In the genomic region with DNA sequence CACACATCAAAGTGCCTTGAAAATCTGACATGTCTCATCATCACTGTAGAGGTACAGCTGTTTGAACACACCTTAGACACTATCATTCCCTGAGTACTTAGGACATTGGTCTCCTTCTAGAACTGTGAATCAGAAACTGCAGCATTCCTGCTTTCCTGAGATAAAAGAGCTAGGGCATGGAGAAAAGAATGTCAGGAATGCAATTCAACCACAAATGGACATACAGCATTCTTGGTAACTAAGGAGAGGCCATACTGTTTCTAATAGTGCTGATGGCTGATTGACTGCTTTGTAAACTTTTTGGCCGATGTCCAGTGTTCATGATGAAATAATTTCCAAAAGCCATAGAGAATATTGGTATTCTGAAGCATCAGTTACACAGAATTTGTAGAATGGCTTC, we compare ENCODE assay signal across 20 mouse cellular contexts. TPM values are rescaled to one million over a fixed set of nuclear protein-coding genes. Genes with fewer than 3 reads are reported as not detected.
DNase-seq lines count a peak whose midpoint lies in the region; ATAC-seq and TF ChIP-seq lines count a peak whose summit lies in the region.
"Had no signal": no experiment of that assay in that cellular context is flagged by ENCODE, and none has a peak within 500 bp of the region (broad histone marks: within the 10 kb centered on the region; RNA-seq: fewer than 3 reads in every experiment).

No protein-coding gene starts in this region.

- no peak overlapping the region for H3K4me2 ChIP-seq in kidney, postnatal 0 days (ENCODE audit: low read length)
- H3K4me2 ChIP-seq in hindbrain, postnatal 0 days (ENCODE audit: low read depth, low read length) = no peak overlapping the region
- H3K4me2 ChIP-seq: forebrain, embryonic 13.5 days; hindbrain, embryonic 14.5 days; liver, embryonic 11.5 days; neural tube, embryonic 12.5 days had no signal

- no peak for TF ChIP-seq CTCF in kidney, postnatal 0 days (IDR thresholded peaks at IDR 0.05; ENCODE audit: low read depth)
- TF ChIP-seq CTCF in hindbrain, postnatal 0 days (IDR thresholded peaks at IDR 0.05; ENCODE audit: low read depth) = no peak

- peak; percentile 40 for DNase-seq in kidney, postnatal 0 days (ENCODE audit: low spot score)
- no peak for DNase-seq in kidney, postnatal 14 days
- peak; percentile 19 for DNase-seq in ES-CJ7 (ENCODE audit: low read depth, low spot score)
- DNase-seq in NIH3T3 (ENCODE audit: low read depth) = peak; percentile 68
- peak; percentile 12 for DNase-seq in forelimb bud, embryonic 11.5 days (ENCODE audit: low read depth, low spot score)
- DNase-seq in hindbrain, postnatal 0 days (ENCODE audit: low spot score) = no peak
- no peak for DNase-seq in ovary, postnatal 10 days (ENCODE audit: low spot score)
- DNase-seq: cerebellum, adult 11 months; cerebellum, postnatal 25 days; gastrocnemius, adult 2 months; heart, adult 18-20 months; lung, postnatal 14 days; thymus, postnatal 14 days had no signal

- no peaks in the 10 kb centered on the region for H3K36me3 ChIP-seq in kidney, postnatal 0 days (ENCODE audit: insufficient read depth, low read length)
- no peaks in the 10 kb centered on the region for H3K36me3 ChIP-seq in hindbrain, postnatal 0 days (ENCODE audit: insufficient read depth, low read length)
- H3K36me3 ChIP-seq: midbrain, embryonic 10.5 days; neural tube, embryonic 12.5 days had no signal

- WGBS in kidney, postnatal 0 days = 64% methylated on average over 1 of the region's 1 CpGs
- WGBS in hindbrain, postnatal 0 days = 68% methylated on average over 1 of the region's 1 CpGs

- H3K27ac ChIP-seq in kidney, postnatal 0 days = no peak overlapping the region
- H3K27ac ChIP-seq in hindbrain, postnatal 0 days = no peak overlapping the region
- H3K27ac ChIP-seq: forebrain, embryonic 13.5 days; gastrocnemius, adult 2 months; hindbrain, embryonic 14.5 days; layer of hippocampus, adult 2 months; midbrain, embryonic 10.5 days; neural tube, embryonic 12.5 days had no signal

- H3K4me1 ChIP-seq in kidney, postnatal 0 days (replicated peaks; ENCODE audit: insufficient read depth, low read length) = no peaks in the 10 kb centered on the region
- no peaks in the 10 kb centered on the region for H3K4me1 ChIP-seq in hindbrain, postnatal 0 days (ENCODE audit: insufficient read depth, low read length)
- H3K4me1 ChIP-seq: forebrain, embryonic 13.5 days; midbrain, embryonic 10.5 days; neural tube, embryonic 12.5 days had no signal

- no peak overlapping the region for H3K4me3 ChIP-seq in kidney, postnatal 0 days (replicated peaks; ENCODE audit: low read depth, low read length)
- no peak overlapping the region for H3K4me3 ChIP-seq in hindbrain, postnatal 0 days (ENCODE audit: low read length)
- H3K4me3 ChIP-seq: forebrain, embryonic 13.5 days; gastrocnemius, adult 2 months; layer of hippocampus, adult 2 months; midbrain, embryonic 10.5 days; neural tube, embryonic 12.5 days had no signal

- no peaks in the 10 kb centered on the region for H3K27me3 ChIP-seq in kidney, postnatal 0 days (ENCODE audit: insufficient read depth, low read length)
- H3K27me3 ChIP-seq in hindbrain, postnatal 0 days (ENCODE audit: insufficient read depth, low read length) = no peaks in the 10 kb centered on the region
- H3K27me3 ChIP-seq: forebrain, embryonic 13.5 days; neural tube, embryonic 12.5 days had no signal

- no peaks in the 10 kb centered on the region for H3K9me3 ChIP-seq in kidney, postnatal 0 days (replicated peaks; ENCODE audit: low read length)
- no peaks in the 10 kb centered on the region for H3K9me3 ChIP-seq in hindbrain, postnatal 0 days (ENCODE audit: low read length)
- H3K9me3 ChIP-seq: forebrain, embryonic 13.5 days; neural tube, embryonic 12.5 days had no signal

- H3K9ac ChIP-seq in kidney, postnatal 0 days (ENCODE audit: low read depth, low read length) = no peak overlapping the region
- H3K9ac ChIP-seq in hindbrain, postnatal 0 days (replicated peaks; ENCODE audit: low read length) = no peak overlapping the region
- H3K9ac ChIP-seq: forebrain, embryonic 13.5 days; hindbrain, embryonic 14.5 days; neural tube, embryonic 12.5 days had no signal

- no peak for ATAC-seq in kidney, postnatal 0 days (replicated peaks; ENCODE audit: low FRiP score, low read depth)
- ATAC-seq in hindbrain, postnatal 0 days = no peak
- ATAC-seq: forebrain, embryonic 13.5 days; intestine, postnatal 0 days had no signal

RNA-seq across cellular contexts. Expression of a gene that starts 58.3 kb away (rescaled TPM):
- polyA plus RNA-seq in kidney, postnatal 0 days (2015; fragmentation: Nextera tagmentation; extraction: Ambion mirVana) = 0.82 and 1.1 TPM in 2 replicates
- 61.2 and 99.6 TPM in 2 replicates for total RNA-seq in hindbrain, postnatal 0 days (2014; rRNA removed)
- polyA plus RNA-seq in hindbrain, postnatal 0 days (2015; fragmentation: Nextera tagmentation; extraction: Ambion mirVana) = 11.0 and 12.9 TPM in 2 replicates
- polyA plus RNA-seq: midbrain, embryonic 10.5 days had no signal

Comparison
In these comparisons a context has a peak if more than half of its experiments do, and no peak if none do; other contexts are left out.
1. DNase-seq: peak in kidney, postnatal 0 days (single experiment), ES-CJ7 (single experiment), NIH3T3 (single experiment) and forelimb bud, embryonic 11.5 days (single experiment); none in kidney, postnatal 14 days (single experiment), hindbrain, postnatal 0 days (single experiment) and ovary, postnatal 10 days (single experiment).